12 mouse cellular contexts compared by ENCODE assay signal in the genomic region with DNA sequence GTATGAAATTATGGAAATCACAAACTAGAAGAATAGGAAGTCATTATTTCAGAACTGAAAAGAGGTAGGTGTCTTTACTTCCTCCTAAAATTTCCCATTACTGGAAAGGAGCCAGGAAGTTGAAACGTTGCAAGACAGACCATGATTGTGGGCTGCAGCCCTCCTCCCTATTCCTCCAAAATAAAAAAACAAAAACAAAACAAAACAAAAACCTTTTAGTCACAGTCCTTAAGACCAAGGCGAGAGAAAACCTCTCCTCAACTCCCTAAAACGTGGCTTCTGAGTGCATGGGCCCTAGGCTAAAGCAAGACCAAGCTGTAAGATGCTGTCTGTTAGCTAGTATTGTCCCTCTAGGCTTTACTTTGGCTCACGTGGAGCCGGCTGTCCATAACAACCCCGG. TPM values are rescaled to one million over a fixed set of nuclear protein-coding genes. Genes with fewer than 3 reads are reported as not detected.
DNase-seq lines count a peak whose midpoint lies in the region; ATAC-seq lines count a peak whose summit lies in the region.
"Had no signal": no experiment of that assay in that cellular context is flagged by ENCODE, and none has a peak within 500 bp of the region (broad histone marks: within the 10 kb centered on the region; RNA-seq: fewer than 3 reads in every experiment).

No protein-coding gene starts in this region.

- H3K36me3 ChIP-seq in heart, embryonic 14.5 days (ENCODE audit: control insufficient read depth, insufficient read depth, low read length), result no peaks in the 10 kb centered on the region
- H3K36me3 ChIP-seq in limb, embryonic 12.5 days, result no peaks in the 10 kb centered on the region
- no peaks in the 10 kb centered on the region for H3K36me3 ChIP-seq in stomach, embryonic 16.5 days (ENCODE audit: control insufficient read depth, insufficient read depth, low read length)

- H3K27me3 ChIP-seq in heart, embryonic 14.5 days (ENCODE audit: control insufficient read depth, insufficient read depth, low read length), result peaks cover 74% of the 10 kb centered on the region
- H3K27me3 ChIP-seq in limb, embryonic 12.5 days, result peaks cover 59% of the 10 kb centered on the region
- peaks cover 60% of the 10 kb centered on the region for H3K27me3 ChIP-seq in stomach, embryonic 16.5 days (ENCODE audit: control insufficient read depth, insufficient read depth, low read length)

- DNase-seq in heart, adult 18-20 months, result no peak
- DNase-seq in retina, postnatal 1 day, result peak; percentile 3
- DNase-seq in retina, embryonic 14.5 days (ENCODE audit: low spot score), result no peak
- DNase-seq in urinary bladder, postnatal 4 days (ENCODE audit: low spot score in 2 of 2), result no peak
- DNase-seq: kidney, postnatal 14 days had no signal

- H3K4me1 ChIP-seq in heart, embryonic 14.5 days (ENCODE audit: control insufficient read depth in 2 of 2, insufficient read depth in 2 of 2, low read length in 2 of 2), result peaks cover 6 to 7% of the 10 kb centered on the region in 2 experiments; a peak in 3 of 4 replicates
- H3K4me1 ChIP-seq in limb, embryonic 12.5 days (replicated peaks), result peaks cover 21% of the 10 kb centered on the region
- H3K4me1 ChIP-seq in stomach, embryonic 16.5 days (ENCODE audit: control insufficient read depth, insufficient read depth, low read length), result peaks cover 7% of the 10 kb centered on the region; the same call in 1 of the 2 replicates

- 0 out of 4 replicates have a peak overlapping the region, but pooled peaks of 1 of the 2 experiments have one; percentile 32 for H3K4me3 ChIP-seq in heart, embryonic 14.5 days (ENCODE audit: control insufficient read depth in 1 of 2, insufficient read depth in 1 of 2, low read depth in 1 of 2, low read length in 2 of 2)
- H3K4me3 ChIP-seq in limb, embryonic 12.5 days (replicated peaks), result peak overlapping the region; percentile 48; the same call in 1 of the 2 replicates
- H3K4me3 ChIP-seq in stomach, embryonic 16.5 days (replicated peaks; ENCODE audit: low read length), result peak overlapping the region; percentile 23; the same call in 1 of the 2 replicates
- H3K4me3 ChIP-seq: erythroblast, embryonic 14.5 days had no signal

- H3K27ac ChIP-seq in heart, embryonic 14.5 days (replicated peaks in 1 of 2; ENCODE audit: control insufficient read depth in 1 of 2, insufficient read depth in 1 of 2, low read depth in 2 of 2, low read length in 2 of 2), result no peak overlapping the region
- no peak overlapping the region for H3K27ac ChIP-seq in limb, embryonic 12.5 days
- no peak overlapping the region for H3K27ac ChIP-seq in stomach, embryonic 16.5 days (ENCODE audit: low read length)
- H3K27ac ChIP-seq: liver, embryonic 14.5 days had no signal

- no peaks in the 10 kb centered on the region for H3K9me3 ChIP-seq in heart, embryonic 14.5 days (ENCODE audit: control insufficient read depth, low read length)
- H3K9me3 ChIP-seq in limb, embryonic 12.5 days, result no peaks in the 10 kb centered on the region
- no peaks in the 10 kb centered on the region for H3K9me3 ChIP-seq in stomach, embryonic 16.5 days (replicated peaks; ENCODE audit: control insufficient read depth, low read length)

- peak overlapping the region; percentile 54 for H3K4me2 ChIP-seq in heart, embryonic 14.5 days (ENCODE audit: low read length)
- H3K4me2 ChIP-seq in limb, embryonic 12.5 days, result peak overlapping the region; percentile 94
- no peak overlapping the region for H3K4me2 ChIP-seq in stomach, embryonic 16.5 days (ENCODE audit: low read depth, low read length)

- WGBS in heart, embryonic 14.5 days, result 2% methylated on average over 6 of the region's 6 CpGs
- WGBS in limb, embryonic 12.5 days, result 3% methylated on average over 6 of the region's 6 CpGs
- 5% methylated on average over 6 of the region's 6 CpGs for WGBS in stomach, embryonic 16.5 days

- ATAC-seq in heart, embryonic 14.5 days (ENCODE audit: insufficient number of reproducible peaks, insufficient read depth, low FRiP score, low read depth), result no peak
- ATAC-seq in limb, embryonic 12.5 days (ENCODE audit: insufficient number of reproducible peaks, insufficient read depth, low FRiP score, low TSS enrichment, low read depth), result no peak
- ATAC-seq in stomach, embryonic 16.5 days (ENCODE audit: insufficient read depth, low FRiP score), result no peak
- ATAC-seq in activated CD4-positive, CD25-positive, alpha-beta regulatory T cell, adult 4 months, result no peak

- H3K9ac ChIP-seq in heart, embryonic 14.5 days (ENCODE audit: low read length), result no peak overlapping the region
- peak overlapping the region; percentile 56; the same call in 1 of the 2 replicates for H3K9ac ChIP-seq in limb, embryonic 12.5 days (replicated peaks)
- H3K9ac ChIP-seq in stomach, embryonic 16.5 days (ENCODE audit: low read length), result no peak overlapping the region
- H3K9ac ChIP-seq: liver, embryonic 14.5 days had no signal

RNA-seq across cellular contexts. Expression of a gene that starts 11.7 kb away (rescaled TPM):
- polyA plus RNA-seq in heart, embryonic 14.5 days (2014; fragmentation: Nextera tagmentation; extraction: Ambion mirVana), result 0.03 TPM in 1 of 2 replicates, not detected in the other
- total RNA-seq in heart, adult 18-20 months (2021), result under 1 TPM in 1 of 2 experiments, not detected in 1; 0.03 TPM
- 0.50 and 0.93 TPM in 2 replicates for polyA plus RNA-seq in limb, embryonic 12.5 days (2016; fragmentation: Nextera tagmentation; extraction: Ambion mirVana)
- not detected in 2 replicates for polyA plus RNA-seq in stomach, embryonic 16.5 days (2015; fragmentation: Nextera tagmentation; extraction: Ambion mirVana)
- under 1 TPM in 1 of 2 experiments, not detected in 1; 0.05 TPM for polyA plus RNA-seq in activated CD4-positive, CD25-positive, alpha-beta regulatory T cell, adult 4 months (2017; shearing (Covaris generic))
- polyA plus RNA-seq: C2C12; erythroblast, embryonic 14.5 days had no signal
